Mouse (Mus musculus): ENCODE measurements around the gene Gm4922. TPM values are rescaled to one million over a fixed set of nuclear protein-coding genes. Genes with fewer than 3 reads are reported as not detected.

Gm4922 gene
- polyA plus RNA-seq, 1 experiment from 2014 or later: 0.28 TPM

GRCm38 (mm10) chr10:18772537-18773179 lies 13.9 kb downstream of the Gm4922 start:
- no peaks in the 10 kb centered on the region for H3K27me3 ChIP-seq

GRCm38 (mm10) chr10:18769909-18770308 lies 16.7 kb downstream of the Gm4922 start:
- no peaks in the 10 kb centered on the region for H3K36me3 ChIP-seq
- no peak overlapping the region for H3K9ac ChIP-seq (replicated peaks)
- H3K27me3 ChIP-seq: no peaks in the 10 kb centered on the region
- H3K4me3 ChIP-seq (replicated peaks): no peak overlapping the region
- no peak overlapping the region for H3K4me2 ChIP-seq (replicated peaks)
- no peak overlapping the region for H3K27ac ChIP-seq
- no peak for ATAC-seq
- H3K4me1 ChIP-seq (replicated peaks): no peaks in the 10 kb centered on the region
- 55% methylated on average over 5 of the region's 5 CpGs for WGBS
- no peaks in the 10 kb centered on the region for H3K9me3 ChIP-seq

More at GRCm38 (mm10) chr10:18772537-18773179, 13.9 kb downstream of the Gm4922 start:
- no peaks in the 10 kb centered on the region for H3K9me3 ChIP-seq
- H3K27ac ChIP-seq: no peak overlapping the region
- 64% methylated on average over 4 of the region's 4 CpGs for WGBS
- no peak overlapping the region for H3K4me3 ChIP-seq (replicated peaks)
- H3K9ac ChIP-seq (replicated peaks): no peak overlapping the region
- no peak overlapping the region for H3K4me2 ChIP-seq (replicated peaks)
- H3K36me3 ChIP-seq: no peaks in the 10 kb centered on the region
- no peak for ATAC-seq
- H3K4me1 ChIP-seq (replicated peaks): no peaks in the 10 kb centered on the region

GRCm38 (mm10) chr10:18760241-18760640 lies 26.4 kb downstream of the Gm4922 start:
- no peak overlapping the region for H3K4me2 ChIP-seq (replicated peaks)
- H3K27me3 ChIP-seq: no peaks in the 10 kb centered on the region
- ATAC-seq: no peak
- no peak overlapping the region for H3K4me3 ChIP-seq (replicated peaks)
- no peak overlapping the region for H3K27ac ChIP-seq
- H3K36me3 ChIP-seq: no peaks in the 10 kb centered on the region
- no peak overlapping the region for H3K9ac ChIP-seq (replicated peaks)
- 39% methylated on average over 2 of the region's 2 CpGs for WGBS
- H3K4me1 ChIP-seq (replicated peaks): no peaks in the 10 kb centered on the region
- no peaks in the 10 kb centered on the region for H3K9me3 ChIP-seq

- no peaks in the 10 kb centered on the region for H3K27me3 ChIP-seq
- no peak for ATAC-seq
- no peaks in the 10 kb centered on the region for H3K4me1 ChIP-seq (replicated peaks)
- no peaks in the 10 kb centered on the region for H3K36me3 ChIP-seq
- 89% methylated on average over 4 of the region's 4 CpGs for WGBS
- no peak overlapping the region for H3K9ac ChIP-seq (replicated peaks)
- H3K4me2 ChIP-seq (replicated peaks): no peak overlapping the region
- H3K27ac ChIP-seq: no peak overlapping the region
- no peak overlapping the region for H3K4me3 ChIP-seq (replicated peaks)
- no peaks in the 10 kb centered on the region for H3K9me3 ChIP-seq
Observed at GRCm38 (mm10) chr10:18750057-18750456, 36.5 kb downstream of the Gm4922 start.

- Histone ChIP-seq H3K9me3 (no peaks in the 10 kb centered on the region), H3K36me3 (no peaks in the 10 kb centered on the region), H3K27me3 (no peaks in the 10 kb centered on the region), H3K9ac (replicated peaks) (peak within 1 kb of the TSS; percentile 81), H3K27ac (peak within 1 kb of the TSS; percentile 74), H3K4me3 (replicated peaks) (peak within 1 kb of the TSS; percentile 74), H3K4me1 (replicated peaks) (peaks cover 17% of the 10 kb centered on the region; the same call in 1 of the 2 replicates), H3K4me2 (replicated peaks) (peak within 1 kb of the TSS; percentile 82)
- ATAC-seq: peak; percentile 91
- under 1% methylated on average over 50 of the region's 50 CpGs for WGBS
Observed at GRCm38 (mm10) chr10:18743286-18744142, 43.1 kb downstream of the Gm4922 start, which contains the start of gene Arfgef3. Gene Arfgef3, minus strand, starts transcription at chr10:18743949.

DNA sequence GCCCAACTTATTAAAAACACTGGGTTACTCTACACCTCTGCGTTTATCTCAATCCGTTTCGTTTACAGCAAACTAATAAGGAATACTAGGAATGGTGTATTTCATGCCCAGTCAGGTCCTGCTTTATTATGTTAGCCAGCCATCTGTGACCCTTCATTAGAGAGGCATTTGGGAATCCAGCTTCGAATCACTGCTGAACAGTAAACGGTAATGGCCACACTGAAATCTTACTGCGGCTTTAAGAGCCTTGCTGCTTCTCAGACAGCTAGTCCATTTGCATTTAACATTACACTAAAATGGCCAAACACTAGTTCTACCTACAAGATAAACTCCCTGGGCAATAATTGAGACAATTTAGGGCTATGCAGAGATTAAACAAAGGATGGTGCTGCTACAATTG lies 44.5 kb downstream of the Gm4922 start:
- Histone ChIP-seq H3K9me3 (no peaks in the 10 kb centered on the region), H3K4me2 (replicated peaks) (peak overlapping the region; percentile 82), H3K27me3 (no peaks in the 10 kb centered on the region), H3K4me1 (replicated peaks) (peaks cover 17% of the 10 kb centered on the region; the same call in 1 of the 2 replicates), H3K4me3 (replicated peaks) (peak overlapping the region; percentile 74), H3K36me3 (no peaks in the 10 kb centered on the region), H3K9ac (replicated peaks) (peak overlapping the region; percentile 56), H3K27ac (peak overlapping the region; percentile 74)
- ATAC-seq: no peak
- WGBS: 48% methylated on average over 6 of the region's 6 CpGs

DNA sequence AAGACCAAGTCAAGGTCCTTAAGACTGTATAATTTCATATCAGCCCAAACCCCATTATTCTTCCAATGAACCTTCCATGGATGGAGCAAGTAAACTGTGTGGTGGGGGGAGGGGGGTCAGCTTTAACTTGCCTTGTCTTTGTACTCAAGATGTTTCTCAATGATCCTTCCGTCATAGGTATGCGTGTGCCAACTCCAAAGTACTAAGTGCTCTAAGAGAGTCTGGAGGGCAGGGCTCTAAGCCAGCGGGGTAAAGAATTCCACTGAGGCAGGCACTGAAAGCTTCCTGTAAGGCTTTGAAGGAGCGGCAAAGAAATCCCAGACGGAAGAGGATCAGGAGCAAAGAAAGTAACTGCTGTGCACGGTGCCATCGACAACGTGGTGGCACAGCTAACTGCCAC lies 45.6 kb downstream of the Gm4922 start:
- Histone ChIP-seq H3K27me3 (no peaks in the 10 kb centered on the region), H3K4me1 (replicated peaks) (peaks cover 17% of the 10 kb centered on the region; the same call in 1 of the 2 replicates), H3K9ac (replicated peaks) (0 out of 2 replicates have a peak overlapping the region, but pooled peaks have one; percentile 7), H3K4me3 (replicated peaks) (peak overlapping the region; percentile 74), H3K9me3 (no peaks in the 10 kb centered on the region), H3K4me2 (replicated peaks) (peak overlapping the region; percentile 82), H3K36me3 (no peaks in the 10 kb centered on the region), H3K27ac (no peak overlapping the region)
- WGBS: 77% methylated on average over 8 of the region's 8 CpGs
- no peak for ATAC-seq

Other genes with a start within 250 kb of the Gm4922 start
- gene Hebp2, start 240.7 kb downstream of the Gm4922 start, polyA plus RNA-seq (2015; fragmentation: Nextera tagmentation; extraction: Ambion mirVana): 7.6 TPM in 2 replicates
- 4.0 and 4.6 TPM in 2 replicates for gene Arfgef3, start 42.8 kb downstream of the Gm4922 start, polyA plus RNA-seq (2015; fragmentation: Nextera tagmentation; extraction: Ambion mirVana)
- 1.6 and 2.6 TPM in 2 replicates for gene Perp, start 58.2 kb upstream of the Gm4922 start, polyA plus RNA-seq (2015; fragmentation: Nextera tagmentation; extraction: Ambion mirVana)
- 1.5 TPM in 2 replicates for gene Tnfaip3, start 228.9 kb upstream of the Gm4922 start, polyA plus RNA-seq (2015; fragmentation: Nextera tagmentation; extraction: Ambion mirVana)

Measured in midbrain, embryonic 13.5 days (tissue).